Mouse (Mus musculus) ES-E14 (cell line): ENCODE measurements at regions not wholly inside any gene's neighbourhood (a gene's known extent, or its start where the extent isn't known, plus 50 kb on each side); places are given as distances from the start of the nearest gene placed in this dataset.

Source experiments
- DNase-seq: peaks from one replicate; pipeline ENCODE4 v3.0.0-alpha.2; 2013; ENCODE audit warnings: low read depth, low spot score
- H3K27ac ChIP-seq: 2 replicates; pipeline ENCODE4 v1.5.1; 2012; ENCODE audit warnings: low read depth, mild to moderate bottlenecking, low read length, moderate library complexity, mixed read lengths; ENCODE audit not compliant: poor library complexity, insufficient read depth, severe bottlenecking
- H3K36me3 ChIP-seq: 2 replicates; pipeline ENCODE4 v1.6.1; 2012; ENCODE audit warnings: mild to moderate bottlenecking, low read length, moderate library complexity, mixed read lengths; ENCODE audit not compliant: control insufficient read depth, poor library complexity, insufficient read depth, severe bottlenecking
- H3K4me1 ChIP-seq, 2 experiments: fragments of 150-350 bp in 1 of 2; sonication (generic) in 1 of 2; 2 replicates each; pipeline ENCODE4 v1.6.1; 2012; ENCODE audit warnings: low read length in 2 of 2, mild to moderate bottlenecking in 1 of 2, mixed read lengths in 1 of 2; ENCODE audit not compliant: control insufficient read depth in 2 of 2, insufficient read depth in 2 of 2, poor library complexity in 1 of 2
- H3K4me3 ChIP-seq, 2 experiments: fragments of 150-350 bp in 1 of 2; sonication (generic) in 1 of 2; 2 replicates each; pipeline ENCODE4 v1.5.1; 2012; ENCODE audit warnings: low read length in 2 of 2, low read depth in 1 of 2, mild to moderate bottlenecking in 1 of 2, mixed read lengths in 1 of 2; ENCODE audit not compliant: insufficient read depth in 1 of 2, poor library complexity in 1 of 2, severe bottlenecking in 1 of 2
- H3K9ac ChIP-seq: 2 replicates; pipeline ENCODE4 v1.6.1; 2012; ENCODE audit warnings: low read depth, mild to moderate bottlenecking, low read length, mixed read lengths; ENCODE audit not compliant: poor library complexity, insufficient read depth, severe bottlenecking
- H3K9me3 ChIP-seq: fragments of 150-350 bp; sonication (generic); 2 replicates; pipeline ENCODE4 v1.6.1; 2012; ENCODE audit warnings: low read depth, mild to moderate bottlenecking, low read length; ENCODE audit not compliant: control insufficient read depth, insufficient read depth
- CHD2 ChIP-seq: IDR thresholded peaks from 2 replicates; pipeline ENCODE4 v1.6.1; 2014; ENCODE audit warnings: mild to moderate bottlenecking, low read depth, low read length, inconsistent platforms
- HCFC1 ChIP-seq: IDR thresholded peaks from 2 replicates; pipeline ENCODE4 v1.6.1; 2012; ENCODE audit warnings: low read length, inconsistent platforms, borderline replicate concordance; ENCODE audit not compliant: insufficient read depth
- MAFK ChIP-seq: IDR thresholded peaks from 2 replicates; pipeline ENCODE4 v1.6.1; 2014; ENCODE audit warnings: mild to moderate bottlenecking, low read depth, low read length, inconsistent platforms; ENCODE audit not compliant: insufficient read depth
- ZC3H11A ChIP-seq: IDR thresholded peaks from 2 replicates; pipeline ENCODE4 v1.6.1; 2012; ENCODE audit warnings: low read depth, mild to moderate bottlenecking, inconsistent platforms, low read length, borderline replicate concordance
- ZNF384 ChIP-seq: IDR thresholded peaks from 2 replicates; pipeline ENCODE4 v1.6.1; 2012; ENCODE audit warnings: low read depth, low read length, inconsistent platforms
- in situ Hi-C, 2 experiments: fragments of 600-800 bp; cut with MboI; formaldehyde crosslinking; loops; one replicate each; pipeline ENCODE4 v1.15.1; 2025; ENCODE audit warnings: low sequenced_read_pairs in 2 of 2, inconsistent platforms in 1 of 2; ENCODE audit not compliant: unreplicated experiment in 2 of 2

DNA sequence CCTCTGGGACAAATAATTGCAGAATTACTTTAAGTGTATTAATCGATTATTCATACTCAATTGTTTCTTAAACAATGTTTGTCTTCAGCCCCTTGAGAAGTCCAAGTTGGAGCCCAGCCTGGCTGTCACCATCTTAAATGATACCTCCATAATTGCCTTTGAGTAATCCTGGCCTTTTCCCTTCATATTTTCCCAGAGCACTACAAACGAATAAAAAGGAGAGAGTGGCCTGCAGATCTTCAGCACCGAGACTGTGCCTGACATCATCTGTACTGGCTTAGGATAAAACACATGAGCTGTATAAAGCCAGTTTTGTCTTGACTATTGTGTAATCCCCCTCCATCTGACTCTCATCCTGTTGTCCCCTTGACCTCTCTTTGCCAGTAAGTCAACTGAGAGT is 197.7 kb upstream of the Lrig3 start:
- H3K27ac ChIP-seq: no peak overlapping the region
- H3K9ac ChIP-seq: no peak overlapping the region
- TF ChIP-seq ZC3H11A (no peak), CHD2 (no peak), MAFK (no peak), ZNF384 (no peak), HCFC1 (no peak)
- H3K9me3 ChIP-seq: no peaks in the 10 kb centered on the region
- no peaks in the 10 kb centered on the region for H3K4me1 ChIP-seq
- DNase-seq: no peak
- no peak overlapping the region for H3K4me3 ChIP-seq
- in situ Hi-C loops: no loop called here
- H3K36me3 ChIP-seq: no peaks in the 10 kb centered on the region

DNA sequence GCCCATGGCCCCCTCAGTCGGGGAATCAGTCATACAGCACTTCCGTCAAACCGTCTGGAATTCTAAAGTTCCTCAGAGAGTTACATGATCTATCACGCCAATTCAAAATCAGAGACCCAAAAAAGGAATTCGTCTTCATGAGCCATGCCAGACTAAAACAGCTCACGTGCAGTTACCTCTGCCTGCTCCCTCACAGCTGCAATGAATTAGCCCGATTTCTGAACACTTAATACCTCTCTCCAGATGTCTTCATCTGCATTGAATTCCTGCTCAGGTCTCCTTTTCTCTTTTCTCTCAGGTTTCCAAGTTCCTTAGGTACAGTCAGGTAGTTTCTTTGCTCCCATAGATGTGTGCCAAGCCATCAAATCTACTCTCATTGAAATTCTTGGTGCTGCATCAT is 192.4 kb upstream of the Lrig3 start:
- in situ Hi-C loops: no loop called here
- Histone ChIP-seq H3K4me1 (no peaks in the 10 kb centered on the region), H3K36me3 (no peaks in the 10 kb centered on the region), H3K9ac (no peak overlapping the region), H3K27ac (no peak overlapping the region), H3K4me3 (no peak overlapping the region), H3K9me3 (no peaks in the 10 kb centered on the region)
- DNase-seq: no peak
- TF ChIP-seq MAFK: no peak

DNA sequence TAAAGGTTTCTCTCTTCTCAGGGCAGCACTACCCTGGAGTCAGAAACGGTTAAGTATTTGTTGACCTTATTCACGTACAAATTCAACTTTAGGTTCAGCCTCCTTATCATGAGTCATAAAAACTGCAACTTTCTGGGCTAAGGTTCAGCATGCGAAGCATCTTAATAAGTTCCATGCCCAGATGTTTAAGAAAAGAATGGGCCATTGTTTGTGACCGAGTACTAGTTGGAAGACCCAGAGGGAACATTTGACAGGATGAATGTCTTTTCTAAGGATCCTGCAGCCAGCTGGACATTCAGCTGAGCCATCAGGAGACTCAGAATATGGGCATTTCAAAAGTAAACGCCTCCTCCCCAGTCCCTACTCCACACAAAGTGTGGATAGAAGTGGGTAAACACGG is 183.5 kb upstream of the Lrig3 start:
- H3K4me3 ChIP-seq: no peak overlapping the region
- no peaks in the 10 kb centered on the region for H3K36me3 ChIP-seq
- TF ChIP-seq HCFC1 (no peak), MAFK (no peak), ZC3H11A (no peak), CHD2 (no peak), ZNF384 (no peak)
- in situ Hi-C loops: loop anchor here in 1 of 2 experiments (25.0 kb wide), 1 partner anchor 555 kb away; no protein-coding TSS in a partner anchor
- no peak overlapping the region for H3K27ac ChIP-seq
- H3K9ac ChIP-seq: no peak overlapping the region
- H3K4me1 ChIP-seq: peaks cover 0 to 2% of the 10 kb centered on the region in 2 experiments; a peak in 1 of 4 replicates
- no peaks in the 10 kb centered on the region for H3K9me3 ChIP-seq
- no peak for DNase-seq

DNA sequence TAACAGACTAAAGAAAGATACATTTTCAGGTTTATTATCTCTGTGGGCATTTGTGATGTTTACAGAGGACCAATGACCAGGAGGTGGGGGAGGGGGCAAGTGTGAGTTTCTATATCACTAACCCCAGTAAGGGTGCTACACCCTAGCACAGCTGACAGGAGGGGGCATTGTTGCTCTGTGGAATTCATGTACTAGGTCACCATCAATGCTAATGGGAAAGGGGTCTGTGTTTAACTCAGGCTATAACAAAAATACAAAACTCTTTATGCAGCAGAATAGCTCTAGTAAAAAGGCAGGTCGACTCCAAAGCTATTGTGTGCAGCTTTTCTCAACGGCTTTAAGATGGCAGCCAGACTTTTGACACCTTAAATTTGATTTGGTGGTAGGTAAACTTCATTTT is 181.1 kb upstream of the Lrig3 start:
- Histone ChIP-seq H3K27ac (no peak overlapping the region), H3K36me3 (no peaks in the 10 kb centered on the region), H3K4me3 (no peak overlapping the region), H3K4me1 (peaks cover 0 to 2% of the 10 kb centered on the region in 2 experiments; a peak in 1 of 4 replicates), H3K9ac (no peak overlapping the region), H3K9me3 (no peaks in the 10 kb centered on the region)
- DNase-seq: no peak
- in situ Hi-C loops: loop anchor here in 1 of 2 experiments (25.0 kb wide), 1 partner anchor 552 kb away; no protein-coding TSS in a partner anchor
- TF ChIP-seq MAFK (no peak), ZC3H11A (no peak), ZNF384 (no peak)

DNA sequence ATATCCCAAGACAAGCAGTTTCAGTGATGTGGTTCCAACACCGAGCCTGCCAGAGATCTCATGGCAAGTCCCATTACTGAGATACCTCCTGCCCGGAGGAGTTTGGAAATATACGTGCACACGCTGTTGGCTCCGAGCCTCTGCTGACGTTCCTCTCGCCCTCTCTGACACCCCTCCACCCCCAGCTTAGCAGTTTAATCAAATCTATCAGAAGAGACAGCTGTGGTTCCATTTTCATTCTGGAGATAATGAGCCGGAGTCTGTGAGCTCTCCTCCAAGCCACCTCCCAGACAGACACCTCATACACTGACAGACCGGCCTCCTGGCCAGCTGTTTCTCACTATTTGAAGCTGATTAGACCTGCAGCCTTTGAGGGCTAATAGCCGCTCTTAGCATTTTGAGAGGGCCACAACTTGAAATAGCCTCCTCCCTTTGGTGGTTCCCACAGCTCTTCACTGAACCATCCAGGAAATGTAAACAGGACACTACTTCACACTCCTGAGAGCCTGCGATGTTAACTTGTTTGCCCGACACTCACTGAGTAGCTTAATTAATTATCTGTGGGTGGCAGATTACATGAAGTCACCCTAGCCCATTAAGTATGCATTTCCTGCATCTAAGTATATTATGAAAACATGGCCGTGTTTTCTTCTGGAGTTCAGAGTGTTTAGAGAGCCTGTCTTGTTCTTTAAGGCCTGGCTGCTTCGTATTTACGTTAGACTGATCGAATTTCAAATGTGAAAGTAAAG is 180.3 kb upstream of the Lrig3 start:
- no peaks in the 10 kb centered on the region for H3K36me3 ChIP-seq
- H3K9me3 ChIP-seq: no peaks in the 10 kb centered on the region
- no peak overlapping the region for H3K4me3 ChIP-seq
- DNase-seq: no peak
- in situ Hi-C loops: loop anchor here in 1 of 2 experiments (25.0 kb wide), 1 partner anchor 552 kb away; no protein-coding TSS in a partner anchor
- no peak for TF ChIP-seq CHD2
- no peak for TF ChIP-seq ZNF384
- no peak for TF ChIP-seq MAFK
- TF ChIP-seq ZC3H11A: no peak
- TF ChIP-seq HCFC1: no peak
- peaks cover 0 to 2% of the 10 kb centered on the region in 2 experiments; a peak in 1 of 4 replicates for H3K4me1 ChIP-seq
- no peak overlapping the region for H3K27ac ChIP-seq
- no peak overlapping the region for H3K9ac ChIP-seq
